Mouse (Mus musculus) brain, embryonic 14.5 days (tissue): ENCODE results near the gene Tesc.

ENCODE experiments used
- CTCF ChIP-seq: fragments of 200-500 bp; IDR thresholded peaks from 2 replicates; pipeline ENCODE4 v1.5.1; 2012; ENCODE audit warnings: inconsistent platforms, mild to moderate bottlenecking, moderate library complexity, borderline replicate concordance; ENCODE audit not compliant: insufficient read depth, insufficient read length; ENCODE audit errors: extremely low read depth
- POLR2A ChIP-seq: fragments of 200-500 bp; IDR thresholded peaks from 2 replicates; pipeline ENCODE4 v1.6.1; 2012; ENCODE audit warnings: mild to moderate bottlenecking, inconsistent platforms, borderline replicate concordance; ENCODE audit not compliant: poor library complexity, insufficient read depth, insufficient read length, severe bottlenecking; ENCODE audit errors: extremely low read depth

- TF ChIP-seq CTCF (no peak), POLR2A (no peak)
These were observed 45.6 kb upstream of the Tesc start for GRCm38 (mm10) chr5:117981943-117982342.
